Mouse (Mus musculus) midbrain, embryonic 15.5 days (tissue): Measurements from ENCODE around the gene Gse1. TPM values are rescaled to one million over a fixed set of nuclear protein-coding genes. Genes with fewer than 3 reads are reported as not detected.

ENCODE experiments used
- ATAC-seq: fragments of 200-750 bp; cut with Nextera tagmentation; replicated peaks from 2 replicates; pipeline ENCODE4 v1.8.0; 2017; ENCODE audit warnings: moderate TSS enrichment
- H3K27ac ChIP-seq: fragments of 300-500 bp; sonication (generic); 2 replicates; pipeline ENCODE4 v1.5.1; 2015; ENCODE audit warnings: mild to moderate bottlenecking, inconsistent platforms
- H3K27me3 ChIP-seq: fragments of 300-500 bp; sonication (generic); replicated peaks from 2 replicates; pipeline ENCODE4 v1.6.1; 2015; ENCODE audit warnings: inconsistent platforms
- H3K36me3 ChIP-seq: fragments of 300-500 bp; sonication (generic); replicated peaks from 2 replicates; pipeline ENCODE4 v1.6.1; 2015; ENCODE audit warnings: inconsistent platforms
- H3K4me1 ChIP-seq: fragments of 300-500 bp; sonication (generic); 2 replicates; pipeline ENCODE4 v1.6.1; 2015; ENCODE audit warnings: inconsistent platforms
- H3K4me2 ChIP-seq: fragments of 300-500 bp; sonication (generic); 2 replicates; pipeline ENCODE4 v1.6.1; 2015; ENCODE audit warnings: inconsistent platforms, mild to moderate bottlenecking, moderate library complexity
- H3K4me3 ChIP-seq: fragments of 300-500 bp; sonication (generic); 2 replicates; pipeline ENCODE4 v1.5.1; 2015; ENCODE audit warnings: mild to moderate bottlenecking, inconsistent platforms
- H3K9ac ChIP-seq: fragments of 300-500 bp; sonication (generic); 2 replicates; pipeline ENCODE4 v1.6.1; 2015; ENCODE audit warnings: mild to moderate bottlenecking, inconsistent platforms
- H3K9me3 ChIP-seq: fragments of 300-500 bp; sonication (generic); 2 replicates; pipeline ENCODE4 v1.6.1; 2016; ENCODE audit warnings: inconsistent platforms
- WGBS: fragments of 180-500 bp; shearing (Covaris S2); methylation state at CpG from one replicate; pipeline ENCODE4 v1.1.7; 2015; ENCODE audit warnings: mixed read lengths; 5-methylcytosine and 5-hydroxymethylcytosine counted together
- polyA plus RNA-seq: library from polyadenylated mRNA; unstranded; fragments of >200 nt; fragmentation: Nextera tagmentation; extraction: Ambion mirVana; gene quantifications from 2 replicates; pipeline ENCODE4 v1.2.1, GENCODE M21; 2015

Gse1 gene
- polyA plus RNA-seq, 1 experiment from 2014 or later = 21.2 TPM

GRCm38 (mm10) chr8:120616663-120617626, 388.7 kb downstream of the Gse1 start:
- H3K4me1 ChIP-seq = peaks cover 36% of the 10 kb centered on the region
- no peaks in the 10 kb centered on the region for H3K9me3 ChIP-seq
- H3K9ac ChIP-seq = no peak overlapping the region
- no peaks in the 10 kb centered on the region for H3K36me3 ChIP-seq
- 13% methylated on average over 7 of the region's 8 CpGs for WGBS
- no peak overlapping the region for H3K4me2 ChIP-seq
- H3K4me3 ChIP-seq = no peak overlapping the region
- ATAC-seq = peak; percentile 75
- H3K27me3 ChIP-seq = no peaks in the 10 kb centered on the region
- H3K27ac ChIP-seq = peak overlapping the region; percentile 72

GRCm38 (mm10) chr8:120618110-120618509, 389.9 kb downstream of the Gse1 start:
- peak; percentile 34; the same call in 1 of the 2 replicates for ATAC-seq

GRCm38 (mm10) chr8:120619235-120620180, 391.3 kb downstream of the Gse1 start:
- Histone ChIP-seq H3K9ac (no peak overlapping the region), H3K27ac (no peak overlapping the region), H3K4me2 (no peak overlapping the region), H3K4me3 (no peak overlapping the region), H3K27me3 (no peaks in the 10 kb centered on the region), H3K9me3 (no peaks in the 10 kb centered on the region), H3K36me3 (no peaks in the 10 kb centered on the region), H3K4me1 (peaks cover 39% of the 10 kb centered on the region)
- WGBS = 70% methylated on average over 11 of the region's 11 CpGs
- no peak for ATAC-seq

More at GRCm38 (mm10) chr8:120618110-120618509, 389.9 kb downstream of the Gse1 start:
- 0% methylated on average over 6 of the region's 6 CpGs for WGBS
- H3K4me2 ChIP-seq = no peak overlapping the region; the same call in 1 of the 2 replicates
- H3K4me3 ChIP-seq = no peak overlapping the region
- H3K27ac ChIP-seq = peak overlapping the region; percentile 79
- no peaks in the 10 kb centered on the region for H3K27me3 ChIP-seq
- H3K9ac ChIP-seq = peak overlapping the region; percentile 17; the same call in 1 of the 2 replicates
- H3K36me3 ChIP-seq = no peaks in the 10 kb centered on the region
- no peaks in the 10 kb centered on the region for H3K9me3 ChIP-seq
- H3K4me1 ChIP-seq = peaks cover 39% of the 10 kb centered on the region

- Histone ChIP-seq H3K27me3 (no peaks in the 10 kb centered on the region), H3K4me2 (no peak overlapping the region), H3K9me3 (no peaks in the 10 kb centered on the region), H3K27ac (no peak overlapping the region), H3K4me3 (no peak overlapping the region), H3K9ac (no peak overlapping the region), H3K36me3 (no peaks in the 10 kb centered on the region), H3K4me1 (peaks cover 39% of the 10 kb centered on the region)
- ATAC-seq = no peak
- WGBS = 54% methylated on average over 7 of the region's 7 CpGs
Observed at GRCm38 (mm10) chr8:120620441-120620840, 392.2 kb downstream of the Gse1 start.

GRCm38 (mm10) chr8:120622161-120622560, 393.9 kb downstream of the Gse1 start:
- Histone ChIP-seq H3K4me1 (peaks cover 25% of the 10 kb centered on the region), H3K9me3 (no peaks in the 10 kb centered on the region), H3K27ac (no peak overlapping the region), H3K36me3 (no peaks in the 10 kb centered on the region), H3K4me3 (no peak overlapping the region), H3K9ac (no peak overlapping the region), H3K27me3 (no peaks in the 10 kb centered on the region), H3K4me2 (no peak overlapping the region)
- 51% methylated on average over 14 of the region's 14 CpGs for WGBS
- ATAC-seq = no peak

GRCm38 (mm10) chr8:120623608-120624007, 395.4 kb downstream of the Gse1 start:
- Histone ChIP-seq H3K9ac (no peak overlapping the region), H3K9me3 (no peaks in the 10 kb centered on the region), H3K27me3 (no peaks in the 10 kb centered on the region), H3K4me2 (no peak overlapping the region), H3K36me3 (no peaks in the 10 kb centered on the region), H3K27ac (no peak overlapping the region), H3K4me3 (no peak overlapping the region), H3K4me1 (peaks cover 13% of the 10 kb centered on the region)
- 16% methylated on average over 2 of the region's 2 CpGs for WGBS
- no peak for ATAC-seq

GRCm38 (mm10) chr8:120626461-120626860, 398.2 kb downstream of the Gse1 start:
- Histone ChIP-seq H3K27me3 (no peaks in the 10 kb centered on the region), H3K4me2 (no peak overlapping the region), H3K9ac (no peak overlapping the region), H3K9me3 (no peaks in the 10 kb centered on the region), H3K4me3 (no peak overlapping the region), H3K36me3 (no peaks in the 10 kb centered on the region), H3K4me1 (peaks cover 8% of the 10 kb centered on the region), H3K27ac (no peak overlapping the region)
- no peak for ATAC-seq
- 64% methylated on average over 11 of the region's 11 CpGs for WGBS

- ATAC-seq = no peak
- WGBS = 79% methylated on average over 5 of the region's 5 CpGs
Observed at GRCm38 (mm10) chr8:120627298-120627697, 399.0 kb downstream of the Gse1 start.

GRCm38 (mm10) chr8:120630031-120630430, 401.8 kb downstream of the Gse1 start:
- H3K9ac ChIP-seq = no peak overlapping the region
- 40% methylated on average over 5 of the region's 5 CpGs for WGBS
- no peaks in the 10 kb centered on the region for H3K9me3 ChIP-seq
- peaks cover 18% of the 10 kb centered on the region for H3K4me1 ChIP-seq
- 0 out of 2 replicates have a peak, but pooled peaks cover under 1% of the 10 kb centered on the region for H3K27me3 ChIP-seq
- no peak overlapping the region for H3K27ac ChIP-seq
- no peak for ATAC-seq
- no peaks in the 10 kb centered on the region for H3K36me3 ChIP-seq
- no peak overlapping the region for H3K4me3 ChIP-seq
- no peak overlapping the region for H3K4me2 ChIP-seq

More at GRCm38 (mm10) chr8:120627298-120627697, 399.0 kb downstream of the Gse1 start:
- Histone ChIP-seq H3K9me3 (no peaks in the 10 kb centered on the region), H3K36me3 (no peaks in the 10 kb centered on the region), H3K4me2 (no peak overlapping the region), H3K9ac (no peak overlapping the region), H3K4me3 (no peak overlapping the region), H3K27ac (no peak overlapping the region), H3K27me3 (no peaks in the 10 kb centered on the region), H3K4me1 (no peaks in the 10 kb centered on the region)

- no peaks in the 10 kb centered on the region for H3K36me3 ChIP-seq
- H3K9me3 ChIP-seq = no peaks in the 10 kb centered on the region
- no peak overlapping the region for H3K4me2 ChIP-seq
- WGBS = 59% methylated on average over 6 of the region's 6 CpGs
- no peak overlapping the region for H3K27ac ChIP-seq
- no peak for ATAC-seq
- no peak overlapping the region for H3K4me3 ChIP-seq
- 0 out of 2 replicates have a peak, but pooled peaks cover 5% of the 10 kb centered on the region for H3K27me3 ChIP-seq
- H3K4me1 ChIP-seq = peaks cover 18% of the 10 kb centered on the region
- no peak overlapping the region for H3K9ac ChIP-seq
Observed at GRCm38 (mm10) chr8:120630848-120631247, 402.6 kb downstream of the Gse1 start.
